Mouse (Mus musculus) spleen, adult 2 months (tissue): Measurements from ENCODE around the gene Ankrd42. TPM values are rescaled to one million over a fixed set of nuclear protein-coding genes. Genes with fewer than 3 reads are reported as not detected.

Experiments used
- DNase-seq, 2 experiments: peaks; one replicate each; pipeline versions ENCODE4 v3.0.0 to v3.0.0-alpha.2; 2012 to 2021; ENCODE audit warnings: low spot score in 2 of 2, low read depth in 1 of 2
- H3K27ac ChIP-seq: fragments of 200-500 bp; 2 replicates; pipeline ENCODE4 v1.5.1; 2012; ENCODE audit warnings: low read length, inconsistent platforms; ENCODE audit not compliant: insufficient read depth
- H3K27me3 ChIP-seq: fragments of 200-500 bp; 2 replicates; pipeline ENCODE4 v1.6.1; 2012; ENCODE audit warnings: mild to moderate bottlenecking, moderate library complexity, low read length, inconsistent platforms; ENCODE audit not compliant: control insufficient read depth, insufficient read depth
- H3K36me3 ChIP-seq: fragments of 200-500 bp; 2 replicates; pipeline ENCODE4 v1.6.1; 2012; ENCODE audit warnings: mild to moderate bottlenecking, low read length, inconsistent platforms; ENCODE audit not compliant: control insufficient read depth, insufficient read depth
- H3K4me1 ChIP-seq: fragments of 200-500 bp; 2 replicates; pipeline ENCODE4 v1.6.1; 2011; ENCODE audit warnings: inconsistent platforms; ENCODE audit not compliant: control insufficient read depth, insufficient read depth, insufficient read length
- H3K4me3 ChIP-seq: fragments of 200-500 bp; 2 replicates; pipeline ENCODE4 v1.5.1; 2011; ENCODE audit warnings: mild to moderate bottlenecking, inconsistent platforms; ENCODE audit not compliant: insufficient read depth, insufficient read length; ENCODE audit errors: extremely low read depth
- CTCF ChIP-seq: fragments of 200-500 bp; IDR thresholded peaks from 2 replicates; pipeline ENCODE4 v1.5.1; 2011; ENCODE audit warnings: mild to moderate bottlenecking, inconsistent platforms; ENCODE audit not compliant: insufficient read depth, insufficient read length, insufficient replicate concordance; ENCODE audit errors: extremely low read depth
- POLR2A ChIP-seq: fragments of 200-500 bp; IDR thresholded peaks from 2 replicates; pipeline ENCODE4 v1.6.1; 2011; ENCODE audit warnings: low read depth, low read length, inconsistent platforms
- WGBS: fragments of 180-500 bp; shearing (Covaris S2); methylation state at CpG from one replicate; pipeline ENCODE4 v1.1.7; 2018; 5-methylcytosine and 5-hydroxymethylcytosine counted together
- polyA plus RNA-seq: library from polyadenylated mRNA; depleted of rRNA; stranded (reverse); fragments of >200 nt; gene quantifications from 2 replicates; pipeline ENCODE4 v1.2.3, GENCODE M21; 2012

Ankrd42 gene
- polyA plus RNA-seq, 1 experiment = 0.22 TPM

DNA sequence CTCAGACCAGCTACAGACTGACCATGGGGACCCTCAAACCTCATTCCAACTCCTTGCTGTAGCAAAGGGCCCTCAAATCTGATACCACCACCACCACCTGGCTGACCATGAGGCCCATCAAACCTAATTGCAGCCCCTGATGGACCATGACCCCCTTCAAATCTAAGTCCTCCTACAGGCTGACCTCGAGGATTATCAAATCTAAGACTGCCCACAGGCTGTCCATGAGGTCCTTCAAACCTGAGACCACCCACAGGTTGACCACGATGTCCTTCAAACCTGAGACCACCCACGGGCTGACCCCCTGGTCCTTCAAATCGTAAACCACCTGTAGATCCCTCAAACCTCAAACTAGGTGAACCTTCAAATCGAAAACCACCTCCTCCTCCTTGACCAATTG, 21.1 kb upstream of the Ankrd42 start:
- Histone ChIP-seq H3K36me3 (peaks cover 44% of the 10 kb centered on the region), H3K27ac (no peak overlapping the region), H3K4me1 (no peaks in the 10 kb centered on the region), H3K4me3 (no peak overlapping the region), H3K27me3 (no peaks in the 10 kb centered on the region)
- WGBS = 96% methylated on average over 5 of the region's 5 CpGs
- DNase-seq = no peak
- TF ChIP-seq POLR2A = no peak
- TF ChIP-seq CTCF = no peak

DNA sequence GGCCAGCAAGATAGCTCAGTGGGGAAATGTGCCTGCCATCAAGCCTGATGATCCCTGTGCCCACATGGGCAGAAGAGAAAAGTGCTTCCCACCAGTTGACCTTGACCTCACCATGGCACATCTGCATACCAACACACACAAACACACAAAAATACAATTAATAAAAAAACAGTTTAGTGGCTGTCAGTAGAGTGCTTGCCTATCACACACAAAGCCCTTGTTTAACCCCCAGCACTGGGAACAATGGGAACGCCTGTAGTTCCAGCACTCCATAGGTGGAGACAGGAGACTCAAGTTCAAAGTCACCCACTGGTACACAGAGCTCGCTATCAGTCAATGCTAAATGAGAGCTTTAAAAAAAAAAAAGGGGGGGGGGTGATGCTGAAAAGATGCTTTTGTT, 19.4 kb upstream of the Ankrd42 start:
- DNase-seq = no peak
- Histone ChIP-seq H3K36me3 (peaks cover 42% of the 10 kb centered on the region), H3K4me1 (no peaks in the 10 kb centered on the region), H3K27ac (no peak overlapping the region), H3K27me3 (no peaks in the 10 kb centered on the region), H3K4me3 (no peak overlapping the region)
- 93% methylated on average over 2 of the region's 2 CpGs for WGBS
- no peak for TF ChIP-seq CTCF

DNA sequence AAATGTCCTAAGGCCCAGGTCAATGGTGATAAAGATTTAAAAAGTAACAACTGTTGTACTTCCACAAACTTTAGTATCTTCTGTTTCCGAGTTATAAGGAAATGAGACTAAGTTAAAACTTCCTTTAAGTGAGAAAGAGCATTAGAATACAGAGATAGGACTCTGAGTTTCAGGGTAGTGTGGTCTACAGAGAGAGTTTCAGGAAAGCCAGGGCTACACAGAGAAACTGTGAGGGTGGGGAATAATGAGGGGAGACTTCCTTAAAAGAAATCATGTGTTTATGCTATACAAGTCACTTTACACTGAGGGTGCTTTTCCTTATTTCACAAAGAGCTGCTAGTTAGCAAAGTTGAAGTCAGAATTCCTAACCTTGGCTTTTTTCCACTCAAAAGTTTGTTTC, 16.4 kb upstream of the Ankrd42 start:
- H3K4me1 ChIP-seq = no peaks in the 10 kb centered on the region
- no peak for DNase-seq
- WGBS = 64% methylated on average over 1 of the region's 1 CpGs
- peaks cover 31% of the 10 kb centered on the region for H3K36me3 ChIP-seq
- no peak overlapping the region for H3K27ac ChIP-seq
- H3K27me3 ChIP-seq = no peaks in the 10 kb centered on the region
- TF ChIP-seq POLR2A (no peak), CTCF (no peak)
- H3K4me3 ChIP-seq = no peak overlapping the region

DNA sequence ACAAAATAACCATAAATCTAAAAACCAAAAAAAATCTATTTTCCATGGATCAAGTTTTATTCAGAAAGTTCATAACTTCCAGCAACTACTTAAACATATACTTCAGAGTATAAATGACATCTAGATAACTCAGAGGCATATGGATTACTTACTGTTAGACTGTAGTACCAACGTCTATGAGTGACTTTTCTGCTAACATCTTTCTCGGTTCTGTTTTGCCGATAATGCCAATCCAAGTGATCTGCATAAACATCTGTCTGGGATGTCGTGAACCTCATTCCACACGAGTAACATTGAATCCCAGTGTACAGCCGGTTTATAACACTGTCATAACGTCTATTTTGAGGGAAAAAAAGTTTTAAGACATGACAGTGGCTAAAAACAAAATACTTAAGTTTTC, 10.8 kb upstream of the Ankrd42 start:
- Histone ChIP-seq H3K27me3 (no peaks in the 10 kb centered on the region), H3K4me1 (no peaks in the 10 kb centered on the region), H3K4me3 (no peak overlapping the region), H3K27ac (no peak overlapping the region), H3K36me3 (peaks cover 23% of the 10 kb centered on the region)
- TF ChIP-seq CTCF = no peak
- DNase-seq = no peak
- 91% methylated on average over 7 of the region's 7 CpGs for WGBS

DNA sequence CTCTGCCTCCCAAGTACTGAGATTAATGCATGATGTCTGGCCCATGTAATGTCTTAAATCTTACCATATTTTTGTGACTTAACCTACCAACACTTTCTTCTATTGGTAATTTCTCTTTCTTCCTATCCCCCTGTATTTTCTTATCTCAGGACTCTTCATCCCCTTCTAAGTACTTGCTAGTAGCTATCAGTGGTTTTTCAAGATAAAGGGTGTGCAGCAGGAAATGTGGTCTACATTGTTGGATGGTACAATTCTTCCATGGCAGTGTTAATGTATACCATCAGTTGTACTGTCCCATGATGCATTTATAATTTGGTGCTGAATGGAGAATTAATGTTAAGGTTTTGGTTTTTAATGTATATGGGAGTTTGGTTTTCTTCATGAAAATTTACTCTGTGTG, 5.4 kb upstream of the Ankrd42 start:
- Histone ChIP-seq H3K27ac (no peak overlapping the region), H3K27me3 (no peaks in the 10 kb centered on the region), H3K4me1 (no peaks in the 10 kb centered on the region), H3K36me3 (peaks cover 14% of the 10 kb centered on the region), H3K4me3 (no peak overlapping the region)
- DNase-seq = no peak
- TF ChIP-seq CTCF (no peak), POLR2A (no peak)

DNA sequence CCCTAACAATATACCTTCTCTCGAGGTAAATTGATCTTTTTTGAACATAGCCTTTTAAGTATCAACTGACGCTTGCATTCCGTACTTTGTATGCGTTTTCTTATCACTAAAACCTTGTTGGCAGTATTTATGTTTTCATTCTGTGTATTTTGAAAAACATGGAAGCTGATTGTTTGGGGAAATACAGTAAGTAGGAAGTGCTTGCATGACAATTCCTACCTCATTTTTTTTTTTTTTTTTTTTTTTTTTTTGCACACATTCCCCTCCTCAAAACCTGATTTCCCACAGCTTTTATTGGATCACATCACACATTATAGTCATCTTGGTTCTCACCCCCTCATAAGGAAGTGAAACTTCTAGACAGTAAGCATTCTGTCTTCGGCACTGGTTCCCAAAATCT, 1.1 kb upstream of the Ankrd42 start:
- Histone ChIP-seq H3K4me3 (no peak overlapping the region), H3K36me3 (peaks cover 3% of the 10 kb centered on the region), H3K27me3 (peaks cover 6% of the 10 kb centered on the region; the same call in 1 of the 2 replicates), H3K27ac (no peak overlapping the region), H3K4me1 (peaks cover 4% of the 10 kb centered on the region; the same call in 1 of the 2 replicates)
- DNase-seq = no peak
- 74% methylated on average over 5 of the region's 5 CpGs for WGBS
- TF ChIP-seq CTCF (no peak), POLR2A (no peak)

DNA sequence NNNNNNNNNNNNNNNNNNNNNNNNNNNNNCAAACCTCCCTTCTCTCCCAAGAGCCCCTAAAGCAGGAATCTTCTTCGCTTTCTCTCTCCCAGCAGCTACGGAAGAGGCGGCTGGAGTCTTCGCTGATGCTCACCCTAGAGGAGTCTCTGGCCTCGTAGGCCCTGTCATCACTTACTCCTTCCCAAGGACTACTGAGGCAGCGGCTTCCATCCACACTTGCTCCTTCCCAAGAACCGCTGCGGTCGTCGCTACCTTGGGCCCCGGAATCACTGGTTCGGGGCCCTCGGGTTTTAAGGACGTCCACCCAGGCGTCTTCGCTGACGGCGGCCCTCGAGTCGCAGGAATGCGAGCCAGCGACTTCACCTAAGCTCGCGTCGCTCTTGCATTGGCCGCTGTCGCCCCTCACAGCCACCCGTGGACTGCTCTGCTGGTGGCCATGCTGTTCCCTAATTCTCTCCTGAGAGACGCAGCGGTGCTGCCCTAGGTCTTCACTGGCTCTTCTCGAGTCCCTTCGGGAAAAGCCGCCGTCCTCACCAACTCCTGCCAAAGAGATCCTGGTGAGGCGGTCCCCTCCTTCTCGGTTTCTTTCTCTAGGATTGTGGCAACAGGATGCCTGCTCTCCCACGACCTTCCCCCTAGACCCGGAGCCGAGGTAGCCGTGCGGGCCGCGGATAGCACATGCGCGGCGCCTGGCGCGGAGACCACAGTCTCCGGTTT, 489 bp downstream of the Ankrd42 start:
- Histone ChIP-seq H3K27ac (no peak overlapping the region), H3K4me1 (peaks cover 4% of the 10 kb centered on the region; the same call in 1 of the 2 replicates), H3K27me3 (peaks cover 6% of the 10 kb centered on the region; the same call in 1 of the 2 replicates), H3K4me3 (peak overlapping the region; percentile 86), H3K36me3 (no peaks in the 10 kb centered on the region; the same call in 1 of the 2 replicates)
- TF ChIP-seq CTCF (no peak), POLR2A (no peak)
- DNase-seq = no peak
- 7% methylated on average over 49 of the region's 49 CpGs for WGBS
